Mouse (Mus musculus) kidney, adult 11 months (tissue): ENCODE results near the gene Susd4.

Experiments used
- DNase-seq: peaks from one replicate; pipeline ENCODE4 v3.0.0; 2022

Gene Susd4

GRCm38 (mm10) chr1:182861671-182862358, 98.2 kb downstream of the Susd4 start:
- no peak for DNase-seq

DNA sequence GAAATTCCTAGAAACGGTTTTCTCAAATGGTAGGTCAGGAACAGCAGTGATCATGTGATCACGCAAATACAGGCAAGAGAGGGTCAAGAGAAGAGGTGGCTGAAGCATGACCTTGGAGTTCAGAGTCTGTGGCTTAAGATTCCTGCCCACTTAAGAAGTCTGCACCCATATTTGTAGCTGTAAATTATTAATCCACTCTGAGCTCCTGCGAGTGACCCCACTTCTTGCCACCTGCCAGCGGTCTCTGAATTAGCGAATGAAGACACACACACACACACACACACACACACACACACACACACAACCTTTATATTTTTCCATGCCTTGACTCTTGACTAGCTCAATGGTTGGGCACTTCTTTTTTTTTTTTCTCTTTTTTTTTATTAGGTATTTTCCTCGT, 99.7 kb downstream of the Susd4 start:
- DNase-seq = peak; percentile 43

- no peak for DNase-seq
Observed at GRCm38 (mm10) chr1:182867886-182868285, 104.2 kb downstream of the Susd4 start.

DNA sequence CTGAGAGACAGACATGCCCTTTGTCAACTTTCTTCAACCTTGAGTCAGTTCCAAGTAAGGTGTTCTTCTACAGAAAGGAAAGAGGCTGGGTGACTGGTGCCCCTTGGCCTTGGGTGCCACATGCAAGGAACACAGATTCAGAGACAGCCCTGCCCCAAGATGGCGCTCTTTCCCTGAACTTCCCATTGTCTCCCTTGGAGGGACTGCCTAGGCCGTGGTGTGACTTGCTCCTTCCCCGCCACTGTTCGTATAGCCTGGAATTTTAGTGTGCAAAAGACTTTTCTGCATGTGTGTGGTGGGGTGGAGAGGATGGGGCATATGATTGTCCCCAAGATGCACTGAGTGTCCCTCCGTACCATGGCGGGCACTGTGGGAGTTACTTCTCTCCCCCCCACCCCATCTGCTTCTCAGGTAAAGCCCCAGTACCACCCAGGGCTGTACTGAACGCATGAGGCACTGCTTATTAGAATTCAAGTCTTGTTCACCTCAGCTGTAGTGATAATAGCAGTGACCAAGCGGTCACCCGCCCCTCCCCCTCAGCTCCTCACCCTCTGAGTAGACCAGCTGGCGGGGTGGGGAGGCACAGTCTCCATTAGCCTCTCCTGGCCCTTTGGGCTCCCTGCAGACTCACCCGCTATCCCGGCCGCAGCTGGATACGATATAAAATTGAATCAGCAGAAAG, 104.9 kb downstream of the Susd4 start:
- DNase-seq = no peak

DNA sequence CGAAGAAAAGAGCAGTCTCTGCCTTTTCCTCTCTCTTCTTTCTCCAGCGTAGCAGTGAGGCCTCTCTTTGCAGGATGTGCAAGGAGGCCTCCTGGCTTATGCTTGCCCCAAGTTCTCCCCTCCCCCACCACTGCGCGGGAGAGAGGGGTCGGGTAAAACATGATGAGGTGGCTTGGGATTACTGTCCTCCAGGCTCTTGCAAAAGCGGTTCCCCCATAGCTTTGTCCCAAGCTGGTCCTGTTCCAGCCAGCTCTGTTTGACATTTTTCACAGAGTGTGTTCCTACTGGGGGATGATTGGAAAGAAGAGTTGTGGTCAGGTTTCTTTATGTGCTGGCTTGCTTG, 105.4 kb downstream of the Susd4 start:
- no peak for DNase-seq

GRCm38 (mm10) chr1:182878156-182878555, 114.5 kb downstream of the Susd4 start:
- no peak for DNase-seq

DNA sequence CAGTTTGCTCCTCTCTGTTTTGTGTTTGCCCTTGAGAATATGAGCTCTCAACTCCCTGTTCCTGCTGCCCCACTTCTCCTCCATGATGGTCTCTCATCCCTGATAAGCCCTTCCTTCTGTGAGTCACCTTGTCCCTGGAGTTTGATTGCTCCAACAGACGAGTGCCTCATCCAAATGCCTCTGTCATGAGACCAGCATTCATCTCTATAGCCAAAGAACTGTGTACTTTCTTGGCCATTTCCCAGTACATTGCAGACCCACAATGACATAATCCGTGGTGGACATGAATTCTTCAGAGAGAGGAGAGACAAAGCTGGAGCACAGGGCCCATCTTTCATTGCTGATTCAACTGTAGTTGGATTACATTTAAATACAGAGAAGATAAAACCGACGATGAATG, 115.1 kb downstream of the Susd4 start:
- DNase-seq = no peak

DNA sequence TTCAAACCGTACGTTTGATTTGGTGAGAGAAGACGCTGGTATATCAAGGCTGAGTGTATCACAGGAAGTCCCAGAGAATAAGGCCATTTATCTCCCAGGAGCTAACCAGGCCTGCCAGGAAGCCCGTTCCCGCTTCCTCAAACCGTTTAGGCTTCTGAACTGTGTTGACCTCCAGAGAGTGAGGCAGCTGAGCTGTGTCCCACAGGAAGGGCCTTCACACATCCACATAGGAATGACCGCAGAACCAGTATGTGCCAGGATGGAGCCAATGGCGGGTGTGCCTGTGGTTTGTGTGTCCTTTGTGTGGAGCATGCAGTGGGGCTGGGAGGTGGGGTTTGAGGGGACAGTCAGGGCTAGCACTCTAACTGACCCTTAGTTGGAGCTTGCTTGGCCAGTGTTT, 117.6 kb downstream of the Susd4 start:
- no peak for DNase-seq

DNA sequence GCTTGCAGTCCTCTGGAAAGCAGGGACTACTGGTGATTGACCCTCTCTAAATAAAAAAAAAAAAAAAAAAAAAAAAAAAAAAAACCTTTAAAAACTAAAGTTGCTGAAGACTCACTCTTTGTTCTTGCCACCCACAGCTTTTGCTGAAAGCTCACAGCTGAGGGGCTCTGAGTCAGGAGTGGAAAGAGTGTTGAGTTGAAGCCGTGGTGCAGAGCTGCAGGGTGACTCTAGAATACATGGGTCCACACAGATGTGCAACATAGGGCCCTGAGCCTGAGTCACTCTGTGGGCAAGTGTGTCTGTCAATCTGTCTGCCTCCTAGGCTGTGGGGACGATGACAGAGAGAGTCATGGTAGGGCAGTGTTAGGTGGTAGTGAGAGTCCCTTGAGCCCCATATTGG, 119.0 kb downstream of the Susd4 start:
- no peak for DNase-seq

- peak; percentile 18 for DNase-seq
Observed at GRCm38 (mm10) chr1:182895698-182896097, 132.0 kb downstream of the Susd4 start.

GRCm38 (mm10) chr1:182897071-182897470, 133.4 kb downstream of the Susd4 start:
- no peak for DNase-seq

DNA sequence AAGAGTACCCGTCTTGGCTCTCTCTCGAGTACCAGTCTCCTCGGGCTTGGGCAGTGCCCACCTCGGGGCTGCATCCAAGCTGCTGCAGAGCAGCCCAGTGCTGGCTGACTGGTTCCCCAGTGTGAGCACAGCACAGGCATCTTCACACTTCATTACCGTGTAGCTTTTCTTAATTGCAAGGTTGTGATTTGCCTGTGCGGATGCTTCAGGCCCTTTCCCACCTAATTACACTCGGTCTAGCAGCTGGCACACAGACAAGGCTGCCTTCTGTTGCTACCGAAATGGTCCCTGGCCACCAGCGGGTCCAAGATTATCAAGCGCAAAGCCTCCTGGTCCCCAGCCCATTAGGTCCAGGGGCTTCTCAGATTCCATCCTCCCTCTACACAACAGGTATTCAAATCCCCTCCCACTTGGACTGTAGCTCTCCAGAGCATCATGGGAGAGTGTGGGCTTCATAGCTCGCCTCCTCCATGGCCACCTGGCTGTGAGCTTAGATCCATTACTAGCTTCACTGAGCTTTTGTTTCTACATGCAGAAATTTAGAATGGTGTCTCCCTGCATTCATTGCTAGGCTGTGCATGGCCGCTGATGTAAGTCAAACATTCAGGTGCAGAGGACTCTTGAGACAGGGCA, 134.0 kb downstream of the Susd4 start:
- DNase-seq = no peak

GRCm38 (mm10) chr1:182902095-182902494, 138.4 kb downstream of the Susd4 start:
- DNase-seq = no peak

- no peak for DNase-seq
Observed at GRCm38 (mm10) chr1:182902906-182903305, 139.2 kb downstream of the Susd4 start.

- no peak for DNase-seq
Observed at GRCm38 (mm10) chr1:182905669-182906068, 142.0 kb downstream of the Susd4 start.

DNA sequence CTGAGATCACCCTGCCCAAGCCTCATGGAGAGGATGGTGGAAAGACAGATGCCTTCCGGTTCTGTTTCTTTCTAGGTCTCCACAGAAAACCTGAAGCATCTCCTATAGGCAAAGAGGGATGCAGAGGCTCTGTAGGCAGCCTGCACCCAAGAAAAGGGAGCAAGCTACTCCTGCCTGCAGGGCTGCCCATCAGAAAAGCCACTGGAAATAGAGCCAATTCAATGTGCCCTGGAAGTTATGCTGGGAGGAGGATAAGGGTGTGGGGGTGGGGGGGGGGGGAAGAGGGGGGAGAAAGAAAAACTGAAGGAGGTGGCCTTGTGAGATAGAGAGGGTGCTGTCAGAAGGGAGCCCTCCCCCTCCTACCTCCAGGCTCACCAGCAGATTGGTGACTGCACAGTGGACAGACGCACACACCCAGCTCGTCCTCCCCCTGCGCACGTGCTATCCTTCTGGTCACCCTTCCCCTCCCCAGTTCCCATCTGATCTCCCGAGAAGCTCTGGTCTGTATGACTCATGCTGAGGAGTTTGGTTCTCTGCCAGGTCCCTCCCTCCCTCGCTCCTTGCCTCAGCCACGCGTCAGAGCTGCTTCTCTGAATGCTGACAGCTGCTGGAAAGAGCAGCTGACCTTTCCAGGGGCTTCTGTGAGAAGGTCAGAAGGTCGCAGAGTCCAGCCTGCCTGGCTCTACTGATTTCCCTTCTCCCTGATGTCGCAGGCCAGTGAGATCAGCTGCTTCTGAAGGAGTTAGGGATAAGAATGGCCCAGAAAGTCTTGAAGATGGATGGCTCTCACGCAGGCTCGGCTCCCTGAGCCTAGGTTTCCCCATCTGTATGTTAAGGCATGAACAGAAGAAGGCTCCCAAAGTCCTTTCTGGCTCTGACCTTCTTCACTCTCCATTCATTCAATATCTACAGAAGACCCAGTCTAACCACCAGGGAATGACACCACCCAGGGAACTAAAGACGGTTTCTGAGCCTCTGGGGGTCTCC, 144.7 kb downstream of the Susd4 start:
- peak; percentile 88 for DNase-seq

DNA sequence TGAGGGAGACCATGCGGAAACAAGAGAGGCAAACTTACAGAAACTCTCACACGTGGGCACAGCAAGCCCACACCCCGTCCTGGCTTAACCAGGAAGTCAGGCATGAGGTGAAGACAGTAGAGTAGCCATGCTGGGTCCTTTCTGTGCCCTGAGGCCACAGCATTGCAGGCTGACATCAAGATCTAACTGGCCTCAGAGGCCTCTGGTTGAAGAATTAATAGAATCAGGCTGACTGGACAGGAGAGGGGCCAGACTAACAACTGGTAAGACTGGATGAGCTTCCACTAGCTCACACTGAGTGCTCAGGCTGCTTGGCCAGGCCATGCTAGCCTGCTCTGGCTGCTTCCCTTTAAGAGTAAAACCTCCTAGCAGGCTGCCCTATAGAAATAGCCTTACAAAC, 145.4 kb downstream of the Susd4 start:
- no peak for DNase-seq

DNA sequence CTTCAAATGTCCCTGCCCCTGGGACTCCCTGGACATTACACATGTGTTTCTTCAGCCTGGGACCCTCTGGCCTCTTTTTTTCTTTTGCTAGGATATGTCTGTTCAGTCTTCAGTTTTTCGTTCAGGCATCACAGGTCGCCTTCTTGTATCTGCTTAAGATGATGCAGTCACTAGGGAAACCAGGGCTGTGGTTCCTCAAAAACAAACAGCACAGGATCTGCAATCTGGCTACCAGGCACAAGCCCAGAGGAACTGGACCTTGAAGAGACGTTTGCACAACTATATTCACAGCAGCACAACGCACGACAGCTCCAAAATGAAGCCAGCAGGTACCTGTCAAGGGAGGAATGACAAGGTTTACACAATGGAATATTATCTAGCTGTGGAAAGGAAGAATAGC, 145.9 kb downstream of the Susd4 start:
- DNase-seq = no peak

DNA sequence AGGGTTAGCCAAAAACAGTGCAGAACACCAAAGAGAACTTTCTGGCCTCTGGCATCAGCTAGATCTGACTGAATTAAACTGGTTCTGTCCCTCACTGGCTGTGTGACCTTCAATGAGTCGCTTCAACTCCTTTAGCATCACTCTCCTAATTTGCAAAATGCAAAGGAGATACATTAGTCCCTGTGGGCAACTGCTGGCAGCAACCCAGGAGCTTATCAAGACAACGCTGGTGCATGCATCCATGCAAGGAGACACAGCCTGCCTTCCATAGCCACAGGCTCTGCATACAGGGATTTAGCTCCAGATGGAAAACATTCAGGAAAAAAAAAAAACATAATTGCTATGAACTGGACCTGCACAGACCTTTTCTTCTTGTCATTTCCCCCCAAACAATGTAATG, 148.9 kb downstream of the Susd4 start:
- DNase-seq = no peak

GRCm38 (mm10) chr1:182914121-182914908, 150.7 kb downstream of the Susd4 start:
- DNase-seq = no peak

DNA sequence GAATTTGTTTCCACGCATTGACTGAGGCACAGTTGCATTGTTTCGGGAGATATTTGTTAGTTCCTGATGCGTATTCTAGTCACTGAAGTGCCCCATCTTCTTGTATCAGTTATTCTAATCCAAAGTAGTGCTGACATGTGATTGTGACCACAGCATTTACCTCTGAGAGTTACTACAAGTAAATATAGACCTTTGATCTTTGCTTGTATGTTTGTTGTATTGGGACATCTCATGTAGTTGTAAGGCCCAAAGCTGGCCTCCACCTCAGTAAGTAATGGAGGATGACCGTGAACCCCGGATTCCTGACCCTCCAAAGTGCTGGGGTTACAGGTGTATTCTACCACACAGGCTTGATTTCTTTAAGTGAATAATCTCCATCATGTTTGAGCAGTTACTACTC, 152.5 kb downstream of the Susd4 start:
- DNase-seq = no peak

GRCm38 (mm10) chr1:182918718-182919346, 155.2 kb downstream of the Susd4 start:
- DNase-seq = no peak
